Mouse (Mus musculus): ENCODE data around the gene Bik.

The Bik gene

GRCm38 (mm10) chr15:83546029-83546428 lies 19.4 kb downstream of the Bik start:
- no peak for DNase-seq (ENCODE audit: extremely low spot score, low read depth, low spot score)

- no peak for DNase-seq (ENCODE audit: extremely low spot score, low read depth, low spot score)
Measured at GRCm38 (mm10) chr15:83547144-83547543, 20.5 kb downstream of the Bik start.

- no peak for DNase-seq (ENCODE audit: extremely low spot score, low read depth, low spot score)
Measured at GRCm38 (mm10) chr15:83550137-83550536, 23.5 kb downstream of the Bik start.

- no peak for DNase-seq (ENCODE audit: extremely low spot score, low read depth, low spot score)
Measured at GRCm38 (mm10) chr15:83553831-83554230, 27.2 kb downstream of the Bik start.

GRCm38 (mm10) chr15:83555161-83555974 lies 28.7 kb downstream of the Bik start:
- DNase-seq (ENCODE audit: extremely low spot score, low read depth, low spot score): peak; percentile 47

GRCm38 (mm10) chr15:83560941-83561477 lies 34.3 kb downstream of the Bik start:
- no peak for DNase-seq (ENCODE audit: extremely low spot score, low read depth, low spot score)

GRCm38 (mm10) chr15:83562626-83563270 lies 36.1 kb downstream of the Bik start:
- no peak for DNase-seq (ENCODE audit: extremely low spot score, low read depth, low spot score)

GRCm38 (mm10) chr15:83563327-83563856 lies 36.7 kb downstream of the Bik start, which contains the start of the genes Tspo and Mcat:
Tspo (plus strand) TSS chr15:83563592.
Mcat (minus strand) TSS chr15:83563787.
- no peak for DNase-seq (ENCODE audit: extremely low spot score, low read depth, low spot score)

GRCm38 (mm10) chr15:83563857-83564651 lies 37.4 kb downstream of the Bik start:
- no peak for DNase-seq (ENCODE audit: extremely low spot score, low read depth, low spot score)

GRCm38 (mm10) chr15:83565434-83565833 lies 38.8 kb downstream of the Bik start:
- no peak for DNase-seq (ENCODE audit: extremely low spot score, low read depth, low spot score)

- DNase-seq (ENCODE audit: extremely low spot score, low read depth, low spot score): no peak
Measured at GRCm38 (mm10) chr15:83566006-83566405, 39.3 kb downstream of the Bik start.

GRCm38 (mm10) chr15:83567728-83568127 lies 41.1 kb downstream of the Bik start:
- DNase-seq (ENCODE audit: extremely low spot score, low read depth, low spot score): no peak

- no peak for DNase-seq (ENCODE audit: extremely low spot score, low read depth, low spot score)
Measured at GRCm38 (mm10) chr15:83568544-83568943, 41.9 kb downstream of the Bik start.

GRCm38 (mm10) chr15:83569682-83570081 lies 43.0 kb downstream of the Bik start:
- no peak for DNase-seq (ENCODE audit: extremely low spot score, low read depth, low spot score)

GRCm38 (mm10) chr15:83570641-83571040 lies 44.0 kb downstream of the Bik start:
- no peak for DNase-seq (ENCODE audit: extremely low spot score, low read depth, low spot score)

- no peak for DNase-seq (ENCODE audit: extremely low spot score, low read depth, low spot score)
Measured at GRCm38 (mm10) chr15:83571636-83572035, 45.0 kb downstream of the Bik start.

- DNase-seq (ENCODE audit: extremely low spot score, low read depth, low spot score): no peak
Measured at GRCm38 (mm10) chr15:83572132-83572531, 45.5 kb downstream of the Bik start.

GRCm38 (mm10) chr15:83573606-83574005 lies 46.9 kb downstream of the Bik start:
- DNase-seq (ENCODE audit: extremely low spot score, low read depth, low spot score): no peak

GRCm38 (mm10) chr15:83574731-83575351 lies 48.2 kb downstream of the Bik start:
- DNase-seq (ENCODE audit: extremely low spot score, low read depth, low spot score): no peak

GRCm38 (mm10) chr15:83575543-83575942 lies 48.9 kb downstream of the Bik start:
- DNase-seq (ENCODE audit: extremely low spot score, low read depth, low spot score): no peak
